Mouse (Mus musculus) liver, embryonic 15.5 days (tissue): ENCODE data around the gene Cpa2. TPM values are rescaled to one million over a fixed set of nuclear protein-coding genes. Genes with fewer than 3 reads are reported as not detected.
A peak's percentile ranks its signal among the peaks of the same experiment; 100 is the strongest.

ENCODE experiments used
- ATAC-seq: fragments of 200-750 bp; cut with Nextera tagmentation; 2 replicates; pipeline ENCODE4 v1.8.0; 2017; ENCODE audit warnings: moderate number of reproducible peaks, mild to moderate bottlenecking, moderate library complexity; ENCODE audit not compliant: insufficient read depth
- H3K27ac ChIP-seq: fragments of 300-500 bp; sonication (generic); replicated peaks from 2 replicates; pipeline ENCODE4 v1.5.1; 2015; ENCODE audit warnings: mild to moderate bottlenecking, inconsistent platforms
- H3K27me3 ChIP-seq: fragments of 300-500 bp; sonication (generic); 2 replicates; pipeline ENCODE4 v1.6.1; 2015; ENCODE audit warnings: mild to moderate bottlenecking, inconsistent platforms
- H3K36me3 ChIP-seq: fragments of 300-500 bp; sonication (generic); replicated peaks from 2 replicates; pipeline ENCODE4 v1.6.1; 2015; ENCODE audit warnings: moderate library complexity, mild to moderate bottlenecking, inconsistent platforms
- H3K4me1 ChIP-seq: fragments of 300-500 bp; sonication (generic); replicated peaks from 2 replicates; pipeline ENCODE4 v1.6.1; 2015; ENCODE audit warnings: inconsistent platforms
- H3K4me2 ChIP-seq: fragments of 300-500 bp; sonication (generic); 2 replicates; pipeline ENCODE4 v1.6.1; 2015; ENCODE audit warnings: moderate library complexity, mild to moderate bottlenecking, inconsistent platforms
- H3K4me3 ChIP-seq: fragments of 300-500 bp; sonication (generic); replicated peaks from 2 replicates; pipeline ENCODE4 v1.5.1; 2015; ENCODE audit warnings: mild to moderate bottlenecking, inconsistent platforms
- H3K9ac ChIP-seq: fragments of 300-500 bp; sonication (generic); 2 replicates; pipeline ENCODE4 v1.6.1; 2015; ENCODE audit warnings: moderate library complexity, mild to moderate bottlenecking, inconsistent platforms
- H3K9me3 ChIP-seq: fragments of 300-500 bp; sonication (generic); replicated peaks from 2 replicates; pipeline ENCODE4 v1.6.1; 2016; ENCODE audit warnings: inconsistent platforms
- WGBS: fragments of 180-500 bp; shearing (Covaris S2); methylation state at CpG from one replicate; pipeline ENCODE4 v1.1.7; 2015; ENCODE audit warnings: mixed read lengths; ENCODE audit not compliant: insufficient replicate concordance; 5-methylcytosine and 5-hydroxymethylcytosine counted together
- polyA plus RNA-seq: library from polyadenylated mRNA; unstranded; fragments of >200 nt; fragmentation: Nextera tagmentation; extraction: Ambion mirVana; gene quantifications from 2 replicates; pipeline ENCODE4 v1.2.1, GENCODE M21; 2015

Cpa2 gene
- polyA plus RNA-seq, 1 experiment from 2014 or later = 1.7 TPM

DNA sequence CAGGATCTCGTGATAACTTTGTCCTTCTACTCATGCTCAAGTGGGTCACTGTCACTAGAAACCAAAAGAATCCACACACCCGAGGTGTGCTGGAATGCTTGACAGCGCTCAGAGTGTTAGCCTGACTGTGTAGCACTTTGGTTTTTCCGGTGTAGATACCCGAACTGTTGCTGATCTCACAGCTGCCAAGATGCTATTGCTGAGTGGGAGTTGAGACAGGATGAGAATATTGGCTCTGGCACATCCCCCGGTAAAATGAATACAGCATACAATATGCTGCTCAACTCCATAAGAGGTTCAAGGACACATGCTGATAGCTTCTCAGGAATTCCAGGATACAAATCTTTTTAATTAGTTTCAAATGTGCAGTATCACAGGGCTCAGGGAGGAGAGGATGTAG lies 12.6 kb upstream of the Cpa2 start:
- Histone ChIP-seq H3K4me3 (no peak overlapping the region), H3K9me3 (no peaks in the 10 kb centered on the region), H3K9ac (no peak overlapping the region), H3K4me1 (no peaks in the 10 kb centered on the region), H3K27ac (no peak overlapping the region), H3K4me2 (no peak overlapping the region), H3K36me3 (no peaks in the 10 kb centered on the region), H3K27me3 (peaks cover 18% of the 10 kb centered on the region; the same call in 1 of the 2 replicates)
- 56% methylated on average over 6 of the region's 6 CpGs for WGBS
- no peak for ATAC-seq

DNA sequence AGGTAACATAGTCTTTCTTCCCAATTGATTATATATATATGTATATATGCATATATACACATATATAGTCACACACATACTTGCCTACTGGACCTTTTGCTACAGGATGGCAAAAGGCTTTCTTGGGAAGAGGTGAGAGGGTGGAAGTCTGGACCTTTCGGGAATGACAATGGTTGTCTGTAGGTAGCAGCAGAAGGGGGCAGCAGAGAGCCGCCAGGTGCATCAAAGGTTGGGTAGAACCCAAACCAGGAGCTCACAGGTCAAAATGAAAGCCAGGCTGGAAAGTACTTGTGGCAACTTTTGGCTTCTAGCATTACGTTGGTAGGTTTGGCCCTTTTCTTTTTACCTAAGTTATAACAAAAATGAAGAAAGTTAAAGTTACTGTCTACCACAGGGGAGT lies 6.0 kb upstream of the Cpa2 start:
- no peak overlapping the region for H3K9ac ChIP-seq
- no peaks in the 10 kb centered on the region for H3K9me3 ChIP-seq
- H3K27ac ChIP-seq = no peak overlapping the region
- no peak overlapping the region for H3K4me3 ChIP-seq
- no peaks in the 10 kb centered on the region for H3K36me3 ChIP-seq
- WGBS = 32% methylated on average over 3 of the region's 3 CpGs
- H3K27me3 ChIP-seq = no peaks in the 10 kb centered on the region
- H3K4me2 ChIP-seq = no peak overlapping the region
- H3K4me1 ChIP-seq = no peaks in the 10 kb centered on the region
- ATAC-seq = no peak

- H3K27me3 ChIP-seq = peaks cover 20% of the 10 kb centered on the region
- WGBS = 65% methylated on average over 10 of the region's 10 CpGs
- 0 out of 2 replicates have a peak, but pooled peaks cover 5% of the 10 kb centered on the region for H3K4me1 ChIP-seq
- no peaks in the 10 kb centered on the region for H3K9me3 ChIP-seq
- H3K4me3 ChIP-seq = no peak overlapping the region
- H3K4me2 ChIP-seq = no peak overlapping the region
- no peak for ATAC-seq
- H3K36me3 ChIP-seq = no peaks in the 10 kb centered on the region
- no peak overlapping the region for H3K27ac ChIP-seq
- H3K9ac ChIP-seq = no peak overlapping the region
Measured at GRCm38 (mm10) chr6:30538240-30538639, 3.1 kb upstream of the Cpa2 start.

- Histone ChIP-seq H3K27ac (no peak overlapping the region), H3K27me3 (peaks cover 26% of the 10 kb centered on the region), H3K4me2 (no peak overlapping the region), H3K9ac (no peak overlapping the region), H3K9me3 (no peaks in the 10 kb centered on the region), H3K36me3 (no peaks in the 10 kb centered on the region), H3K4me1 (0 out of 2 replicates have a peak, but pooled peaks cover 5% of the 10 kb centered on the region), H3K4me3 (no peak overlapping the region)
- no peak for ATAC-seq
- 57% methylated on average over 5 of the region's 5 CpGs for WGBS
Measured at GRCm38 (mm10) chr6:30538800-30539199, 2.6 kb upstream of the Cpa2 start.

GRCm38 (mm10) chr6:30542277-30542676 lies 895 bp downstream of the Cpa2 start:
- WGBS = 36% methylated on average over 6 of the region's 6 CpGs
- H3K9me3 ChIP-seq = no peaks in the 10 kb centered on the region

GRCm38 (mm10) chr6:30543077-30543476 lies 1.7 kb downstream of the Cpa2 start:
- H3K27me3 ChIP-seq = peaks cover 68% of the 10 kb centered on the region

More at GRCm38 (mm10) chr6:30542277-30542676, 895 bp downstream of the Cpa2 start:
- H3K4me3 ChIP-seq = no peak overlapping the region
- no peak for ATAC-seq
- H3K4me1 ChIP-seq = 0 out of 2 replicates have a peak, but pooled peaks cover 11% of the 10 kb centered on the region
- peaks cover 60% of the 10 kb centered on the region for H3K27me3 ChIP-seq
- no peak overlapping the region for H3K9ac ChIP-seq
- H3K4me2 ChIP-seq = no peak overlapping the region
- H3K27ac ChIP-seq = no peak overlapping the region
- no peaks in the 10 kb centered on the region for H3K36me3 ChIP-seq

GRCm38 (mm10) chr6:30543851-30544250 lies 2.5 kb downstream of the Cpa2 start:
- no peak overlapping the region for H3K4me3 ChIP-seq
- 17% methylated on average over 8 of the region's 8 CpGs for WGBS
- H3K4me2 ChIP-seq = no peak overlapping the region
- no peaks in the 10 kb centered on the region for H3K9me3 ChIP-seq
- no peak overlapping the region for H3K9ac ChIP-seq
- ATAC-seq = no peak
- H3K4me1 ChIP-seq = peaks cover 16% of the 10 kb centered on the region; the same call in 1 of the 2 replicates
- H3K27ac ChIP-seq = no peak overlapping the region
- no peaks in the 10 kb centered on the region for H3K36me3 ChIP-seq
- peaks cover 74% of the 10 kb centered on the region for H3K27me3 ChIP-seq

More at GRCm38 (mm10) chr6:30543077-30543476, 1.7 kb downstream of the Cpa2 start:
- H3K4me1 ChIP-seq = peaks cover 16% of the 10 kb centered on the region; the same call in 1 of the 2 replicates
- ATAC-seq = no peak
- no peak overlapping the region for H3K9ac ChIP-seq
- no peaks in the 10 kb centered on the region for H3K9me3 ChIP-seq
- WGBS = 35% methylated on average over 12 of the region's 12 CpGs
- H3K36me3 ChIP-seq = no peaks in the 10 kb centered on the region
- no peak overlapping the region for H3K27ac ChIP-seq
- no peak overlapping the region for H3K4me2 ChIP-seq
- no peak overlapping the region for H3K4me3 ChIP-seq

DNA sequence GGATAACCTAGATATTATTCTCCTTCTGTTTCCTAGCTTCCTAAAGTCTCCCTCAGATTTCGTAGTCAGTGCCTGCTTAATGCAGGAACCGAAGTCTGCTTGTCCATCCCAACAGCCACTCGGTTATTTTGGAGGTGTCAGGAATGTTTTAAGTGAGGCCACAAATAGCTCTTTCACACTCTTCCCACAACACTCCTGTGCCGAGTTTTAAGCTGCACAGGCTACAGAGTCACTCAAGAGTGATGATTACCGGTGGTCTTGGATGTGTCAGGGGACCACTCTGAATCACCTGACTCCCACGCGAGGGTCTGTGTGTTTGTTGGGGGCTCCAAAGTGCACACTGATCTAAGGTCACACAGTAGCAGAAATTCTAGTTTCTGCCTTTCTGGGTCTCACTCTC lies 4.3 kb downstream of the Cpa2 start:
- Histone ChIP-seq H3K4me1 (peaks cover 24% of the 10 kb centered on the region), H3K4me2 (no peak overlapping the region), H3K27ac (no peak overlapping the region), H3K9me3 (no peaks in the 10 kb centered on the region), H3K9ac (no peak overlapping the region), H3K27me3 (peaks cover 91% of the 10 kb centered on the region), H3K4me3 (no peak overlapping the region), H3K36me3 (no peaks in the 10 kb centered on the region)
- no peak for ATAC-seq
- WGBS = 66% methylated on average over 7 of the region's 7 CpGs

DNA sequence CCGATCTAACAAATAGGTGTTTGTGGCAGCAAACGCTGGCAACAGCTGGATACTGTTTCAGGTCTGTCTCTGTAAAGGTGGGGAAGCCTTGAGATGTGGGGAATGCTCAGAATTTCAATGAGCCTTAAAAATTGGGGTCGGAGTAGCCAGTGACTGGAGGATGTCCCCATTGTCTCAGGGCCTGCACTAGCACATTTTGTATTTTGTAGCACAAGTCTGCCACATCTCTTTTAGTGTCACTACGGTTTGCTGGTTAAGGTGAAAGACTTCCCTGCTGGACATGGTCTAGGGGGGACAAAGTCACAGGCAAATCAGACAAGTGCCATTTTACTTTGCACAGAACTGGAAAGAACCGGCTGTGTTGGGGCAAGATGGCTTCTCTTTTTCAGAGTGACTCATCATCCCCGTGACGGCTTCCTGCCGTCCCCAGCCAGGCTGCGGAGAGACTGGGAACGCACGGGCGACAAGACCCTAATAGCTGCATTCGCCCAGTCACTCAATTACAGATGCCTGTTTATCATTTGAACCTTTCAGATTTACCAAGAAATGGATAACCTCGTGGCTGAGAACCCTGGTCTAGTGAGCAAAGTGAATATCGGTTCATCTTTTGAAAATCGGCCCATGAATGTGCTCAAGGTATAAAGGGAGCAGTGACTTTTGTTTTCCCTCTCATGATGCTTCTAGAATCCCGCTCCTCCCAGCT lies 5.3 kb downstream of the Cpa2 start:
- Histone ChIP-seq H3K9ac (no peak overlapping the region), H3K4me1 (peaks cover 18% of the 10 kb centered on the region), H3K4me2 (peak overlapping the region; percentile 52), H3K4me3 (peak overlapping the region; percentile 17), H3K27ac (no peak overlapping the region), H3K9me3 (no peaks in the 10 kb centered on the region), H3K36me3 (no peaks in the 10 kb centered on the region), H3K27me3 (peaks cover 95% of the 10 kb centered on the region)
- no peak for ATAC-seq
- 12% methylated on average over 17 of the region's 17 CpGs for WGBS

DNA sequence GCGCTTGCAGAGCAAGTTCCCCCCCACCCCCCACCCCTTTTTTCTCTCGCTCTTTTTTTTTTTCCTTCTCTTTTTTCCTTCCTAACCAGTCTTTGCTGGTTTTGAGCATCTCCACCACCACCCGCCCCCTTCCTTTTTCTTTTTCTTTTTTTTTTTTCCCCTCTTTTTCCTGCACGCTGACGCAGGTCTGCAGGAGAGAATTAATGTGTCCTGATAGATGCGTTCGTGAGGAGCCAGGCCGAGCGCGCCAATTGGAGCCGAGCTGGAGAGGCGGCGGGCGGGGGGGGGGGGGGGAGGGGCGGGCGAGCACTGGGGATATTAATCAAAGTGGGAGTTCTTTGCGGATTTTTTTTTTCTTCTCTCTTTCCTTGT lies 5.9 kb downstream of the Cpa2 start:
- H3K27me3 ChIP-seq = peaks cover 96% of the 10 kb centered on the region
- peak overlapping the region; percentile 52 for H3K4me2 ChIP-seq
- no peaks in the 10 kb centered on the region for H3K9me3 ChIP-seq
- no peaks in the 10 kb centered on the region for H3K36me3 ChIP-seq
- H3K4me1 ChIP-seq = peaks cover 18% of the 10 kb centered on the region
- ATAC-seq = no peak
- H3K27ac ChIP-seq = no peak overlapping the region
- 1% methylated on average over 17 of the region's 17 CpGs for WGBS
- peak overlapping the region; percentile 17 for H3K4me3 ChIP-seq
- no peak overlapping the region for H3K9ac ChIP-seq

- peaks cover 18% of the 10 kb centered on the region for H3K4me1 ChIP-seq
Measured at GRCm38 (mm10) chr6:30547656-30548306, 6.4 kb downstream of the Cpa2 start.

More at GRCm38 (mm10) chr6:30547656-30548306, 6.4 kb downstream of the Cpa2 start:
- Histone ChIP-seq H3K36me3 (no peaks in the 10 kb centered on the region), H3K4me2 (peak overlapping the region; percentile 52), H3K4me3 (peak overlapping the region; percentile 17; the same call in 1 of the 2 replicates), H3K27ac (no peak overlapping the region), H3K27me3 (peaks cover 93% of the 10 kb centered on the region), H3K9ac (no peak overlapping the region), H3K9me3 (no peaks in the 10 kb centered on the region)
- 25% methylated on average over 9 of the region's 9 CpGs for WGBS
- ATAC-seq = no peak
